Mouse (Mus musculus): ENCODE measurements around the gene Nr2e3.
"Not testable (repeated sequence)": the region's sequence is repeated elsewhere in the genome, so short reads cannot be mapped to it uniquely, and the experiment has no call there.

Nr2e3 gene

GRCm38 (mm10) chr9:59960559-59960958, at the start of gene Nr2e3:
Nr2e3 (minus strand) TSS chr9:59960659.
- no peak for DNase-seq (ENCODE audit: low read depth)

- no peak for DNase-seq (ENCODE audit: low read depth)
Measured at GRCm38 (mm10) chr9:60008936-60009335, 48.5 kb upstream of the Nr2e3 start.

- DNase-seq (ENCODE audit: low read depth) = no peak
Measured at GRCm38 (mm10) chr9:60002323-60002722, 41.9 kb upstream of the Nr2e3 start.

GRCm38 (mm10) chr9:60001444-60001843, 41.0 kb upstream of the Nr2e3 start:
- DNase-seq (ENCODE audit: low read depth) = no peak

- DNase-seq (ENCODE audit: low read depth) = no peak
Measured at GRCm38 (mm10) chr9:59997725-59998124, 37.3 kb upstream of the Nr2e3 start.

- no peak for DNase-seq (ENCODE audit: low read depth)
Measured at GRCm38 (mm10) chr9:59991407-59991806, 30.9 kb upstream of the Nr2e3 start.

- DNase-seq (ENCODE audit: low read depth) = peak; percentile 55
Measured at GRCm38 (mm10) chr9:59989864-59990263, 29.4 kb upstream of the Nr2e3 start.

GRCm38 (mm10) chr9:59985900-59986572, 25.6 kb upstream of the Nr2e3 start:
- no peak for DNase-seq (ENCODE audit: low read depth)

GRCm38 (mm10) chr9:59981116-59981515, 20.7 kb upstream of the Nr2e3 start:
- DNase-seq (ENCODE audit: low read depth) = no peak

- no peak for DNase-seq (ENCODE audit: low read depth)
Measured at GRCm38 (mm10) chr9:59971263-59971662, 10.8 kb upstream of the Nr2e3 start.

- peak; percentile 44 for DNase-seq (ENCODE audit: low read depth)
Measured at GRCm38 (mm10) chr9:59969383-59969782, 8.9 kb upstream of the Nr2e3 start.

- DNase-seq (ENCODE audit: low read depth) = no peak
Measured at GRCm38 (mm10) chr9:59965046-59965445, 4.6 kb upstream of the Nr2e3 start.

- no peak for DNase-seq (ENCODE audit: low read depth)
Measured at GRCm38 (mm10) chr9:59964367-59964766, 3.9 kb upstream of the Nr2e3 start.

GRCm38 (mm10) chr9:59961201-59961955, 919 bp upstream of the Nr2e3 start:
- no peak for DNase-seq (ENCODE audit: low read depth)

- peak; percentile 92 for DNase-seq (ENCODE audit: low read depth)
Measured at GRCm38 (mm10) chr9:59959276-59959675, 1.2 kb downstream of the Nr2e3 start.

GRCm38 (mm10) chr9:59958115-59958514, 2.3 kb downstream of the Nr2e3 start:
- DNase-seq (ENCODE audit: low read depth) = not testable (repeated sequence)

GRCm38 (mm10) chr9:59956496-59956895, 4.0 kb downstream of the Nr2e3 start:
- no peak for DNase-seq (ENCODE audit: low read depth)

- DNase-seq (ENCODE audit: low read depth) = no peak
Measured at GRCm38 (mm10) chr9:59955692-59956091, 4.8 kb downstream of the Nr2e3 start.

GRCm38 (mm10) chr9:59955199-59955598, 5.3 kb downstream of the Nr2e3 start:
- no peak for DNase-seq (ENCODE audit: low read depth)

- no peak for DNase-seq (ENCODE audit: low read depth)
Measured at GRCm38 (mm10) chr9:59953556-59953955, 6.9 kb downstream of the Nr2e3 start.

GRCm38 (mm10) chr9:59952515-59953070, 7.9 kb downstream of the Nr2e3 start:
- DNase-seq (ENCODE audit: low read depth) = no peak

- DNase-seq (ENCODE audit: low read depth) = no peak
Measured at GRCm38 (mm10) chr9:59951943-59952342, 8.5 kb downstream of the Nr2e3 start.

All from c-Kit-positive CD71-negative TER-119-negative erythroid progenitor cells, embryonic 14.5 days (primary cell).